Mouse (Mus musculus) embryo, embryonic 9.5 days (tissue): ENCODE results near the gene Cers6.

Experiments used
- DNase-seq: peaks from one replicate; pipeline ENCODE4 v3.0.0-alpha.2; 2017; ENCODE audit errors: extremely low spot score

The Cers6 gene

GRCm38 (mm10) chr2:68879071-68879651 is 17.9 kb downstream of the Cers6 start:
- no peak for DNase-seq

GRCm38 (mm10) chr2:68884573-68884972 is 23.3 kb downstream of the Cers6 start:
- DNase-seq: no peak

GRCm38 (mm10) chr2:68885206-68885605 is 24.0 kb downstream of the Cers6 start:
- no peak for DNase-seq

GRCm38 (mm10) chr2:68885766-68886496 is 24.7 kb downstream of the Cers6 start:
- peak; percentile 48 for DNase-seq

- no peak for DNase-seq
Measured at GRCm38 (mm10) chr2:68886661-68887060, 25.4 kb downstream of the Cers6 start.

- DNase-seq: no peak
Measured at GRCm38 (mm10) chr2:68888094-68888705, 27.0 kb downstream of the Cers6 start.

GRCm38 (mm10) chr2:68889661-68890170 is 28.5 kb downstream of the Cers6 start:
- no peak for DNase-seq

GRCm38 (mm10) chr2:68892476-68892875 is 31.2 kb downstream of the Cers6 start:
- no peak for DNase-seq

- DNase-seq: no peak
Measured at GRCm38 (mm10) chr2:68895044-68895764, 34.0 kb downstream of the Cers6 start.

- no peak for DNase-seq
Measured at GRCm38 (mm10) chr2:68896196-68896595, 35.0 kb downstream of the Cers6 start.

GRCm38 (mm10) chr2:68899770-68900521 is 38.7 kb downstream of the Cers6 start:
- no peak for DNase-seq

GRCm38 (mm10) chr2:68900640-68901378 is 39.6 kb downstream of the Cers6 start:
- no peak for DNase-seq

GRCm38 (mm10) chr2:68901708-68902107 is 40.5 kb downstream of the Cers6 start:
- DNase-seq: no peak

GRCm38 (mm10) chr2:68902546-68902945 is 41.3 kb downstream of the Cers6 start:
- DNase-seq: no peak

GRCm38 (mm10) chr2:68906921-68907320 is 45.7 kb downstream of the Cers6 start:
- no peak for DNase-seq

GRCm38 (mm10) chr2:68907721-68908463 is 46.7 kb downstream of the Cers6 start:
- DNase-seq: no peak

GRCm38 (mm10) chr2:68910727-68911126 is 49.5 kb downstream of the Cers6 start:
- DNase-seq: no peak

GRCm38 (mm10) chr2:68911587-68912483 is 50.6 kb downstream of the Cers6 start:
- DNase-seq: no peak

GRCm38 (mm10) chr2:68915742-68916141 is 54.5 kb downstream of the Cers6 start:
- DNase-seq: no peak
